Mouse (Mus musculus) gastrocnemius, adult 2 months (tissue): ENCODE results near the gene Slc6a3. TPM values are rescaled to one million over a fixed set of nuclear protein-coding genes. Genes with fewer than 3 reads are reported as not detected.

Experiments used
- DNase-seq: peaks from one replicate; pipeline ENCODE4 v3.0.0; 2022
- H3K27ac ChIP-seq: fragments of 200-600 bp; 2 replicates; pipeline ENCODE4 v1.8.1; 2022; ENCODE audit warnings: mild to moderate bottlenecking
- H3K4me3 ChIP-seq: fragments of 200-600 bp; 2 replicates; pipeline ENCODE4 v1.8.1; 2022; ENCODE audit warnings: mild to moderate bottlenecking, moderate library complexity
- CTCF ChIP-seq: fragments of 200-600 bp; IDR thresholded peaks from 2 replicates; pipeline ENCODE4 v1.8.1; 2022; ENCODE audit warnings: antibody characterized with exemption, mild to moderate bottlenecking, moderate library complexity
- intact Hi-C: fragments of 180-260 bp; cut with DNase I; formaldehyde crosslinking; loops from one replicate; pipeline ENCODE4 v1.15.1; 2025
- total RNA-seq, 2 experiments: library from RNA; stranded (reverse); gene quantifications; 2 replicates each; pipeline ENCODE4 v1.2.3; 2021

Gene Slc6a3
- total RNA-seq, 2 experiments from 2014 or later, result not detected

- H3K4me3 ChIP-seq, result peak overlapping the region; percentile 96
- peak overlapping the region; percentile 96 for H3K27ac ChIP-seq
- no peak for TF ChIP-seq CTCF
- intact Hi-C loops, result loop anchor here (5.0 to 10.0 kb wide), 4 partner anchors 91 to 792 kb away; partner anchors contain the start of genes Ftl1-ps1, Mrpl36, Ndufs6 and Zfp72
- no peak for DNase-seq
These were observed 66.5 kb downstream of the Slc6a3 start for GRCm38 (mm10) chr13:73603046-73603445.

- peak; percentile 99 for DNase-seq
- intact Hi-C loops, result loop anchor here (5.0 to 10.0 kb wide), 4 partner anchors 91 to 791 kb away; partner anchors contain the start of genes Ftl1-ps1, Mrpl36, Ndufs6 and Zfp72
- peak within 1 kb of the TSS; percentile 96 for H3K27ac ChIP-seq
- TF ChIP-seq CTCF, result no peak
- H3K4me3 ChIP-seq, result peak within 1 kb of the TSS; percentile 96
These were observed 67.1 kb downstream of the Slc6a3 start, which contains the start of gene Clptm1l for GRCm38 (mm10) chr13:73603522-73604155. Clptm1l (plus strand) TSS chr13:73604006.

GRCm38 (mm10) chr13:73604156-73604957, 67.8 kb downstream of the Slc6a3 start:
- intact Hi-C loops, result loop anchor here (5.0 to 10.0 kb wide), 4 partner anchors 92 to 790 kb away; partner anchors contain the start of genes Ftl1-ps1, Mrpl36, Ndufs6 and Zfp72

GRCm38 (mm10) chr13:73618406-73618805, 81.9 kb downstream of the Slc6a3 start:
- DNase-seq, result no peak
- intact Hi-C loops, result no loop called here
- TF ChIP-seq CTCF, result no peak
- no peak overlapping the region for H3K4me3 ChIP-seq
- no peak overlapping the region for H3K27ac ChIP-seq

More at GRCm38 (mm10) chr13:73604156-73604957, 67.8 kb downstream of the Slc6a3 start:
- DNase-seq, result no peak
- Histone ChIP-seq H3K4me3 (peak overlapping the region; percentile 96), H3K27ac (peak overlapping the region; percentile 96)
- TF ChIP-seq CTCF, result no peak

- peak; percentile 33; the same call in 1 of the 2 replicates for TF ChIP-seq CTCF
- no peak for DNase-seq
- H3K27ac ChIP-seq, result no peak overlapping the region
- no peak overlapping the region for H3K4me3 ChIP-seq
- intact Hi-C loops, result loop anchor here (5.0 kb wide), 1 partner anchor 108 kb away; no protein-coding TSS in a partner anchor
These were observed 84.1 kb downstream of the Slc6a3 start for GRCm38 (mm10) chr13:73620637-73621036.

GRCm38 (mm10) chr13:73626410-73626744, 89.8 kb downstream of the Slc6a3 start:
- Histone ChIP-seq H3K4me3 (peak overlapping the region; percentile 71), H3K27ac (no peak overlapping the region)
- no peak; the same call in 1 of the 2 replicates for TF ChIP-seq CTCF
- DNase-seq, result no peak
- intact Hi-C loops, result no loop called here

- TF ChIP-seq CTCF, result peak; percentile 41; the same call in 1 of the 2 replicates
- H3K27ac ChIP-seq, result 0 out of 2 replicates have a peak within 1 kb of the TSS, but pooled peaks have one; percentile 20
- DNase-seq, result peak; percentile 30
- peak within 1 kb of the TSS; percentile 71 for H3K4me3 ChIP-seq
- intact Hi-C loops, result no loop called here
These were observed 90.4 kb downstream of the Slc6a3 start, which contains the start of gene Tert for GRCm38 (mm10) chr13:73626745-73627549. Tert (plus strand) TSS chr13:73626911.

Other genes with a start within 250 kb of the Slc6a3 start
- gene Mrpl36, start 208.2 kb upstream of the Slc6a3 start, total RNA-seq, result 10 to 100 TPM; 36.5 to 47.4 TPM
- 100 to 1,000 TPM; 406 to 531 TPM for gene Ndufs6, start 208.2 kb upstream of the Slc6a3 start, total RNA-seq
- gene Lpcat1, start 69.5 kb upstream of the Slc6a3 start, total RNA-seq, result 1 to 10 TPM; 3.5 to 3.6 TPM
- gene Clptm1l, start 67.3 kb downstream of the Slc6a3 start, total RNA-seq, result 10 to 100 TPM; 32.8 to 39.4 TPM
- gene Tert, start 90.2 kb downstream of the Slc6a3 start, total RNA-seq, result under 1 TPM in 1 of 2 experiments, not detected in 1; 0.14 TPM
- not detected for gene Slc6a18, start 141.3 kb downstream of the Slc6a3 start, total RNA-seq
- gene Slc6a19, start 168.1 kb downstream of the Slc6a3 start, total RNA-seq, result not detected
- gene Slc12a7, start 196.3 kb downstream of the Slc6a3 start, total RNA-seq, result 1 to 10 TPM; 4.1 to 4.9 TPM